Mouse (Mus musculus) MEL (cell line): ENCODE data around the gene 9330182L06Rik. TPM values are rescaled to one million over a fixed set of nuclear protein-coding genes. Genes with fewer than 3 reads are reported as not detected.

ENCODE experiments used
- DNase-seq: peaks from one replicate; pipeline ENCODE4 v3.0.0; 2011; ENCODE audit warnings: low read depth, low spot score
- H3K27ac ChIP-seq: 2 replicates; pipeline ENCODE4 v1.5.1; 2012; ENCODE audit warnings: low read depth, mild to moderate bottlenecking, control low read depth, low read length, moderate library complexity; ENCODE audit not compliant: control insufficient read depth
- H3K27me3 ChIP-seq, 2 experiments: fragments of 150-350 bp in 1 of 2; sonication (generic) in 1 of 2; 2 replicates each; pipeline ENCODE4 v1.6.1; 2012; ENCODE audit warnings: low read length in 2 of 2, mild to moderate bottlenecking in 2 of 2, improper control_type of control experiment in 1 of 2, moderate library complexity in 1 of 2; ENCODE audit not compliant: insufficient read depth in 2 of 2, control insufficient read depth in 1 of 2
- H3K36me3 ChIP-seq, 2 experiments: 2 replicates each; pipeline ENCODE4 v1.6.1; 2012 to 2014; ENCODE audit warnings: low read length in 2 of 2, improper control_type of control experiment in 1 of 2, inconsistent platforms in 1 of 2, mild to moderate bottlenecking in 1 of 2; ENCODE audit not compliant: insufficient read depth in 2 of 2, control insufficient read depth in 1 of 2
- H3K4me1 ChIP-seq, 2 experiments: fragments of 150-350 bp in 1 of 2; sonication (generic) in 1 of 2; 2 replicates each; pipeline ENCODE4 v1.6.1; 2012; ENCODE audit warnings: low read length in 2 of 2, improper control_type of control experiment in 1 of 2, mild to moderate bottlenecking in 1 of 2; ENCODE audit not compliant: insufficient read depth in 2 of 2, control insufficient read depth in 1 of 2
- H3K4me3 ChIP-seq, 2 experiments: fragments of 150-350 bp in 1 of 2; sonication (generic) in 1 of 2; 2 replicates each; pipeline ENCODE4 v1.5.1; 2012; ENCODE audit warnings: low read depth in 2 of 2, low read length in 2 of 2, mild to moderate bottlenecking in 2 of 2, moderate library complexity in 2 of 2, control low read depth in 1 of 2, improper control_type of control experiment in 1 of 2; ENCODE audit not compliant: control insufficient read depth in 1 of 2, insufficient read depth in 1 of 2
- H3K79me2 ChIP-seq: 2 replicates; pipeline ENCODE4 v1.6.1; 2012; ENCODE audit warnings: mild to moderate bottlenecking, low read length, moderate library complexity; ENCODE audit not compliant: control insufficient read depth, poor library complexity, insufficient read depth
- H3K9ac ChIP-seq: 2 replicates; pipeline ENCODE4 v1.6.1; 2012; ENCODE audit warnings: low read depth, mild to moderate bottlenecking, control low read depth, low read length, moderate library complexity; ENCODE audit not compliant: control insufficient read depth, poor library complexity, severe bottlenecking
- H3K9me3 ChIP-seq: fragments of 150-350 bp; sonication (generic); replicated peaks from 2 replicates; pipeline ENCODE4 v1.6.1; 2012; ENCODE audit warnings: mild to moderate bottlenecking, low read length, improper control_type of control experiment, moderate library complexity; ENCODE audit not compliant: insufficient read depth
- CTCF ChIP-seq, 3 experiments: IDR thresholded peaks in 2 of 3; conservative IDR thresholded peaks in 1 of 3; 2 replicates each; pipeline ENCODE4 v1.5.1; 2011 to 2012; ENCODE audit warnings: low read length in 3 of 3, low read depth in 2 of 3, mild to moderate bottlenecking in 2 of 3, improper control_type of control experiment in 1 of 3, inconsistent platforms in 1 of 3, mixed read lengths in 1 of 3, moderate library complexity in 1 of 3; ENCODE audit not compliant: control insufficient read depth in 1 of 3, insufficient read depth in 1 of 3, poor library complexity in 1 of 3, severe bottlenecking in 1 of 3
- EP300 ChIP-seq, 2 experiments: IDR thresholded peaks; 2 replicates each; pipeline ENCODE4 v1.6.1; 2011; ENCODE audit warnings: improper control_type of control experiment in 2 of 2, low read length in 2 of 2, low read depth in 1 of 2, mild to moderate bottlenecking in 1 of 2
- ETS1 ChIP-seq: IDR thresholded peaks from 2 replicates; pipeline ENCODE4 v1.6.1; 2012; ENCODE audit warnings: low read depth, mild to moderate bottlenecking, inconsistent platforms, low read length, improper control_type of control experiment, moderate library complexity
- GATA1 ChIP-seq: IDR thresholded peaks from 2 replicates; pipeline ENCODE4 v1.6.1; 2011; ENCODE audit warnings: low read depth, low read length, improper control_type of control experiment
- MAFK ChIP-seq: IDR thresholded peaks from 2 replicates; pipeline ENCODE4 v1.6.1; 2011; ENCODE audit warnings: low read depth, mild to moderate bottlenecking, low read length, improper control_type of control experiment, borderline replicate concordance
- MAX ChIP-seq: IDR thresholded peaks from 2 replicates; pipeline ENCODE4 v1.6.1; 2011; ENCODE audit warnings: low read length, improper control_type of control experiment
- MAZ ChIP-seq: IDR thresholded peaks from 2 replicates; pipeline ENCODE4 v1.6.1; 2012; ENCODE audit warnings: low read depth, mild to moderate bottlenecking, inconsistent platforms, low read length, improper control_type of control experiment
- MEF2A ChIP-seq: IDR thresholded peaks from 2 replicates; pipeline ENCODE4 v1.6.1; 2014; ENCODE audit warnings: low read depth, mild to moderate bottlenecking, inconsistent platforms, low read length, improper control_type of control experiment; ENCODE audit not compliant: poor library complexity, insufficient replicate concordance, severe bottlenecking; ENCODE audit errors: extremely low read depth
- MYB ChIP-seq: IDR thresholded peaks from 2 replicates; pipeline ENCODE4 v1.6.1; 2011; ENCODE audit warnings: mild to moderate bottlenecking, low read depth, low read length, improper control_type of control experiment
- NELFE ChIP-seq: IDR thresholded peaks from 2 replicates; pipeline ENCODE4 v1.6.1; 2011; ENCODE audit warnings: low read depth, low read length, improper control_type of control experiment
- NRF1 ChIP-seq: IDR thresholded peaks from 2 replicates; pipeline ENCODE4 v1.6.1; 2014; ENCODE audit warnings: low read depth, mild to moderate bottlenecking, inconsistent platforms, low read length, improper control_type of control experiment, moderate library complexity; ENCODE audit not compliant: poor library complexity, insufficient read depth, severe bottlenecking
- POLR2AphosphoS2 ChIP-seq: IDR thresholded peaks from 2 replicates; pipeline ENCODE4 v1.6.1; 2011; ENCODE audit warnings: low read length, improper control_type of control experiment
- POLR2AphosphoS5 ChIP-seq: IDR thresholded peaks from 2 replicates; pipeline ENCODE4 v1.6.1; 2012; ENCODE audit warnings: low read depth, borderline replicate concordance, mild to moderate bottlenecking, inconsistent platforms, low read length, moderate library complexity, mixed read lengths
- SIN3A ChIP-seq: IDR thresholded peaks from 2 replicates; pipeline ENCODE4 v1.6.1; 2012; ENCODE audit warnings: low read length, improper control_type of control experiment, inconsistent platforms
- TCF12 ChIP-seq: IDR thresholded peaks from 2 replicates; pipeline ENCODE4 v1.6.1; 2014; ENCODE audit warnings: low read depth, mild to moderate bottlenecking, inconsistent platforms, low read length, improper control_type of control experiment, moderate library complexity
- UBTF ChIP-seq: IDR thresholded peaks from 2 replicates; pipeline ENCODE4 v1.6.1; 2012; ENCODE audit warnings: low read depth, mild to moderate bottlenecking, inconsistent platforms, low read length, improper control_type of control experiment, moderate library complexity, borderline replicate concordance; ENCODE audit not compliant: insufficient read depth
- USF1 ChIP-seq: IDR thresholded peaks from 2 replicates; pipeline ENCODE4 v1.6.1; 2014; ENCODE audit warnings: low read depth, mild to moderate bottlenecking, inconsistent platforms, low read length, improper control_type of control experiment, moderate library complexity
- ZNF384 ChIP-seq: IDR thresholded peaks from 2 replicates; pipeline ENCODE4 v1.6.1; 2012; ENCODE audit warnings: low read depth, mild to moderate bottlenecking, inconsistent platforms, low read length, improper control_type of control experiment
- polyA plus RNA-seq, 2 experiments: library from polyadenylated mRNA; stranded (reverse) in 1 of 2; unstranded in 1 of 2; fragments of >175 nt in 1 of 2; fragments of >200 nt in 1 of 2; gene quantifications; 2 replicates each; pipeline versions ENCODE4 v1.2.1 to v1.2.4; 2012; ENCODE audit warnings: low replicate concordance in 2 of 2, low read depth in 1 of 2; ENCODE audit not compliant: insufficient read length in 2 of 2, insufficient read depth in 1 of 2, missing spikeins in 1 of 2
- total RNA-seq: library from RNA; depleted of rRNA; stranded (reverse); fragments of 300-350 nt; gene quantifications from 2 replicates; pipeline ENCODE4 v1.2.3, GENCODE M21; 2012

9330182L06Rik gene
- total and polyA plus RNA-seq, 3 experiments = not detected

DNA sequence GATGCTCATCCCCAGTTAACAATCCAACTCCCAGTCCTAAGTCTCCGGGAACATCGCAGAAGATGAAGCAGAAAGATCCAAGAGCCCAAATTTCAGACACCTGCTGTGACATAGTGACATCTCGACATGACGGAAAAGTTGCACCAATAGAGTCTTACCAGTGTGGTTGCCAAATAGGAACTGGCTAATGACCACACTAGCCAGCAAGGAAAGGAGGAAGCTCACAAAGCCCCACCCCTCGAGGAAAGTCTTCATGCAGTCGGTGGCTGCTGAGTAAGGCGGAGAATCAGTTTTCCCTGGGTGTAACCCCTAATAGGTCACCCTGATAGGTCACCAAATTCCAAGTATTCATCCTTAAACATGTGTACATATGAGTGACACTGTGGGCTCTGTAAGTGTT is 151.2 kb downstream of the 9330182L06Rik start:
- TF ChIP-seq MAZ = no peak
- TF ChIP-seq CTCF (IDR thresholded peaks at IDR 0.05 in 2 of 3, conservative IDR thresholded peaks at IDR 0.05 in 1 of 3; ENCODE audit: control insufficient read depth in 1 of 3, insufficient read depth in 1 of 3, low read depth in 2 of 3, low read length in 3 of 3, poor library complexity in 1 of 3, severe bottlenecking in 1 of 3) = no peak
- no peak for TF ChIP-seq MAFK

DNA sequence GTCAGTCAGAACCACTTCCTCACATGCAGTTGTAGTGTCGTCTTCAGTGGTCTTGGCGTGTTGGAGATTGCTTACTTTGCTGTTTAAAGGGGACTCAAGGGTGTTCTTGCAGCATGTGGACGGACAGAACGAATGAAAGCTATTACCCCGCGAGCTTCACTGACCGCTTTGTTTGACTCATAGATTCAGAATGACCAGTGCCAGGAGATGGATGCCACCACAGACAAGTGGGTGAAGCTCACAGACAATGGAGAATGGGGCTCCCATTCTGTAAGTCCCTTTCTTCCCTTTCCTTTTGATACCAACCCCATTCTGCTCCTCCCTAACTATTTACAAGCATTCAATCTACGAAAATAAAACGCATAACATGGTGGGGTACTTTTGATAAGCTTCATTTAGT is 151.9 kb downstream of the 9330182L06Rik start:
- TF ChIP-seq TCF12 (no peak), POLR2AphosphoS2 (no peak), MYB (no peak), USF1 (no peak), NRF1 (no peak), NELFE (no peak), CTCF (IDR thresholded peaks at IDR 0.05 in 2 of 3, conservative IDR thresholded peaks at IDR 0.05 in 1 of 3; ENCODE audit: control insufficient read depth in 1 of 3, insufficient read depth in 1 of 3, low read depth in 2 of 3, low read length in 3 of 3, poor library complexity in 1 of 3, severe bottlenecking in 1 of 3) (no peak), GATA1 (no peak), MEF2A (no peak), POLR2AphosphoS5 (no peak)
- H3K36me3 ChIP-seq = no peaks in the 10 kb centered on the region
- no peaks in the 10 kb centered on the region for H3K27me3 ChIP-seq
- H3K4me3 ChIP-seq = no peak overlapping the region
- no peaks in the 10 kb centered on the region for H3K4me1 ChIP-seq
- DNase-seq = no peak
- no peak overlapping the region for H3K27ac ChIP-seq
- no peaks in the 10 kb centered on the region for H3K79me2 ChIP-seq
- no peak overlapping the region for H3K9ac ChIP-seq
- H3K9me3 ChIP-seq = no peaks in the 10 kb centered on the region

More for the DNA sequence above, 151.2 kb downstream of the 9330182L06Rik start:
- no peaks in the 10 kb centered on the region for H3K36me3 ChIP-seq
- H3K4me1 ChIP-seq = no peaks in the 10 kb centered on the region
- no peak overlapping the region for H3K27ac ChIP-seq
- no peak overlapping the region for H3K9ac ChIP-seq
- H3K79me2 ChIP-seq = no peaks in the 10 kb centered on the region
- no peaks in the 10 kb centered on the region for H3K9me3 ChIP-seq
- H3K27me3 ChIP-seq = no peaks in the 10 kb centered on the region
- DNase-seq = no peak
- H3K4me3 ChIP-seq = no peak overlapping the region

DNA sequence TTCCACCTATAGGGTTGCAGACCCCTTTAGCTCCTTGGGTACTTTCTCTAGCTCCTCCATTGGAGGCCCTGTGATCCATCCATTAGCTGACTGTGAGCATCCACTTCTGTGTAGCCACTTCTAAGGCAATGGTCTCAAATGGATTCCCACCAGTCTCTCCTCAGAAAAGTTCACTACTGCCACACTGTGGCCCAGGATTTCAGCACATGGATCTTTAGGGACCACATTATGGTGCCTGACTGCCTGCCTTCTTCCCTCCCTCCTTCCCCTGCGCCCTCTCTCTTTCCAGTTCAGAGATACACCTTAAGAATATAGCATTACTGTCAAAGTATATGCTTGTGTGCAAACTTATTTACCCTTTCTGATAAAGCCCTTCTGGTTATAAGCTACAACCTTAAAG is 154.0 kb downstream of the 9330182L06Rik start:
- Histone ChIP-seq H3K9ac (no peak overlapping the region), H3K4me3 (no peak overlapping the region), H3K27me3 (no peaks in the 10 kb centered on the region), H3K4me1 (no peaks in the 10 kb centered on the region), H3K9me3 (no peaks in the 10 kb centered on the region), H3K79me2 (no peaks in the 10 kb centered on the region), H3K36me3 (no peaks in the 10 kb centered on the region), H3K27ac (no peak overlapping the region)
- no peak for DNase-seq
- TF ChIP-seq MAFK (no peak), POLR2AphosphoS2 (no peak), EP300 (IDR thresholded peaks at IDR 0.05; ENCODE audit: low read depth in 1 of 2, low read length in 2 of 2) (no peak), MEF2A (no peak), UBTF (no peak), ZNF384 (no peak), MAX (no peak), SIN3A (no peak), ETS1 (no peak), CTCF (IDR thresholded peaks at IDR 0.05 in 2 of 3, conservative IDR thresholded peaks at IDR 0.05 in 1 of 3; ENCODE audit: control insufficient read depth in 1 of 3, insufficient read depth in 1 of 3, low read depth in 2 of 3, low read length in 3 of 3, poor library complexity in 1 of 3, severe bottlenecking in 1 of 3) (no peak; a peak in 1 of 6 replicates), MYB (no peak)
